Mouse (Mus musculus): Measurements from ENCODE around the gene Nrxn1. TPM values are rescaled to one million over a fixed set of nuclear protein-coding genes. Genes with fewer than 3 reads are reported as not detected.

Gene Nrxn1
- polyA plus RNA-seq, 1 experiment, result 0.05 TPM

GRCm38 (mm10) chr17:90594798-90595533 is 497.9 kb downstream of the Nrxn1 start:
- Histone ChIP-seq H3K79me2 (ENCODE audit: control insufficient read depth, insufficient read depth) (no peaks in the 10 kb centered on the region), H3ac (ENCODE audit: control insufficient read depth, insufficient read length) (no peak overlapping the region), H3K27me3 (ENCODE audit: control insufficient read depth, insufficient read depth, insufficient read length) (no peaks in the 10 kb centered on the region), H3K36me3 (ENCODE audit: control insufficient read depth, insufficient read depth) (no peaks in the 10 kb centered on the region), H3K4me2 (ENCODE audit: low read depth) (no peak overlapping the region), H3K4me3 (no peak overlapping the region)
- TF ChIP-seq CEBPB (IDR thresholded peaks at IDR 0.05; ENCODE audit: insufficient read depth, poor library complexity, severe bottlenecking) (no peak), POLR2A (IDR thresholded peaks at IDR 0.05; ENCODE audit: insufficient read length, low read depth) (no peak), E2F4 (IDR thresholded peaks at IDR 0.05; ENCODE audit: insufficient read depth) (no peak), SRF (IDR thresholded peaks at IDR 0.05; ENCODE audit: control insufficient read depth, insufficient read length, low read depth) (no peak), MYOG (IDR thresholded peaks at IDR 0.05; ENCODE audit: control insufficient read depth in 1 of 3, insufficient read depth in 1 of 3, insufficient read length in 2 of 3, low read depth in 2 of 3) (no peak), REST (IDR thresholded peaks at IDR 0.05; ENCODE audit: insufficient read depth, insufficient read length) (no peak), POLR2AphosphoS2 (IDR thresholded peaks at IDR 0.05; ENCODE audit: insufficient read length, low read depth) (no peak), MYOD1 (IDR thresholded peaks at IDR 0.05; ENCODE audit: control insufficient read depth in 1 of 3, insufficient read length in 2 of 3, low read depth in 2 of 3) (no peak), TCF3 (IDR thresholded peaks at IDR 0.05; ENCODE audit: insufficient read length, low read depth) (no peak), MAX (IDR thresholded peaks at IDR 0.05; ENCODE audit: low read depth) (no peak), TCF12 (IDR thresholded peaks at IDR 0.05; ENCODE audit: insufficient read depth, poor library complexity, severe bottlenecking) (no peak), USF1 (IDR thresholded peaks at IDR 0.05; ENCODE audit: low read depth) (no peak)

- Histone ChIP-seq H3K36me3 (ENCODE audit: control insufficient read depth, insufficient read depth) (no peaks in the 10 kb centered on the region), H3K4me3 (no peak overlapping the region), H3K79me2 (ENCODE audit: control insufficient read depth, insufficient read depth) (no peaks in the 10 kb centered on the region), H3K4me2 (ENCODE audit: low read depth) (no peak overlapping the region), H3ac (ENCODE audit: control insufficient read depth, insufficient read length) (no peak overlapping the region), H3K27me3 (ENCODE audit: control insufficient read depth, insufficient read depth, insufficient read length) (no peaks in the 10 kb centered on the region)
- TF ChIP-seq POLR2AphosphoS2 (IDR thresholded peaks at IDR 0.05; ENCODE audit: insufficient read length, low read depth), result no peak
Observed at GRCm38 (mm10) chr17:90586891-90587290, 506.0 kb downstream of the Nrxn1 start.

- H3K4me3 ChIP-seq, result no peak overlapping the region
- no peaks in the 10 kb centered on the region for H3K27me3 ChIP-seq (ENCODE audit: control insufficient read depth, insufficient read depth, insufficient read length)
- peak overlapping the region; percentile 61 for H3K4me2 ChIP-seq (ENCODE audit: low read depth)
- no peak for TF ChIP-seq E2F4 (IDR thresholded peaks at IDR 0.05; ENCODE audit: insufficient read depth)
- no peak for TF ChIP-seq MYOD1 (IDR thresholded peaks at IDR 0.05; ENCODE audit: control insufficient read depth in 1 of 3, insufficient read length in 2 of 3, low read depth in 2 of 3)
- no peak for TF ChIP-seq TCF3 (IDR thresholded peaks at IDR 0.05; ENCODE audit: insufficient read length, low read depth)
- no peak for TF ChIP-seq TCF12 (IDR thresholded peaks at IDR 0.05; ENCODE audit: insufficient read depth, poor library complexity, severe bottlenecking)
- no peak for TF ChIP-seq USF1 (IDR thresholded peaks at IDR 0.05; ENCODE audit: low read depth)
- no peak for TF ChIP-seq SRF (IDR thresholded peaks at IDR 0.05; ENCODE audit: control insufficient read depth, insufficient read length, low read depth)
- no peak for TF ChIP-seq MAX (IDR thresholded peaks at IDR 0.05; ENCODE audit: low read depth)
- TF ChIP-seq REST (IDR thresholded peaks at IDR 0.05; ENCODE audit: insufficient read depth, insufficient read length), result no peak
- no peak for TF ChIP-seq POLR2AphosphoS2 (IDR thresholded peaks at IDR 0.05; ENCODE audit: insufficient read length, low read depth)
- TF ChIP-seq MYOG (IDR thresholded peaks at IDR 0.05; ENCODE audit: control insufficient read depth in 1 of 3, insufficient read depth in 1 of 3, insufficient read length in 2 of 3, low read depth in 2 of 3), result no peak
- TF ChIP-seq POLR2A (IDR thresholded peaks at IDR 0.05; ENCODE audit: insufficient read length, low read depth), result no peak
- no peak for TF ChIP-seq CEBPB (IDR thresholded peaks at IDR 0.05; ENCODE audit: insufficient read depth, poor library complexity, severe bottlenecking)
- H3K79me2 ChIP-seq (ENCODE audit: control insufficient read depth, insufficient read depth), result no peaks in the 10 kb centered on the region
- no peaks in the 10 kb centered on the region for H3K36me3 ChIP-seq (ENCODE audit: control insufficient read depth, insufficient read depth)
- H3ac ChIP-seq (ENCODE audit: control insufficient read depth, insufficient read length), result no peak overlapping the region
Observed at GRCm38 (mm10) chr17:90584666-90585195, 508.1 kb downstream of the Nrxn1 start.

- H3K4me3 ChIP-seq, result no peak overlapping the region
- H3K36me3 ChIP-seq (ENCODE audit: control insufficient read depth, insufficient read depth), result no peaks in the 10 kb centered on the region
- no peak overlapping the region for H3ac ChIP-seq (ENCODE audit: control insufficient read depth, insufficient read length)
- TF ChIP-seq MYOG (IDR thresholded peaks at IDR 0.05; ENCODE audit: control insufficient read depth in 1 of 3, insufficient read depth in 1 of 3, insufficient read length in 2 of 3, low read depth in 2 of 3) (no peak), CEBPB (IDR thresholded peaks at IDR 0.05; ENCODE audit: insufficient read depth, poor library complexity, severe bottlenecking) (no peak), MYOD1 (IDR thresholded peaks at IDR 0.05; ENCODE audit: control insufficient read depth in 1 of 3, insufficient read length in 2 of 3, low read depth in 2 of 3) (no peak)
- no peaks in the 10 kb centered on the region for H3K27me3 ChIP-seq (ENCODE audit: control insufficient read depth, insufficient read depth, insufficient read length)
- peak overlapping the region; percentile 61 for H3K4me2 ChIP-seq (ENCODE audit: low read depth)
- no peaks in the 10 kb centered on the region for H3K79me2 ChIP-seq (ENCODE audit: control insufficient read depth, insufficient read depth)
Observed at GRCm38 (mm10) chr17:90583826-90584534, 508.9 kb downstream of the Nrxn1 start.

- no peak overlapping the region for H3ac ChIP-seq (ENCODE audit: control insufficient read depth, insufficient read length)
- H3K4me3 ChIP-seq, result no peak overlapping the region
- H3K27me3 ChIP-seq (ENCODE audit: control insufficient read depth, insufficient read depth, insufficient read length), result no peaks in the 10 kb centered on the region
Observed at GRCm38 (mm10) chr17:90583196-90583595, 509.7 kb downstream of the Nrxn1 start.

More at GRCm38 (mm10) chr17:90583196-90583595, 509.7 kb downstream of the Nrxn1 start:
- Histone ChIP-seq H3K79me2 (ENCODE audit: control insufficient read depth, insufficient read depth) (no peaks in the 10 kb centered on the region), H3K4me2 (ENCODE audit: low read depth) (no peak overlapping the region), H3K36me3 (ENCODE audit: control insufficient read depth, insufficient read depth) (no peaks in the 10 kb centered on the region)
- TF ChIP-seq TCF3 (IDR thresholded peaks at IDR 0.05; ENCODE audit: insufficient read length, low read depth) (no peak), SRF (IDR thresholded peaks at IDR 0.05; ENCODE audit: control insufficient read depth, insufficient read length, low read depth) (no peak), REST (IDR thresholded peaks at IDR 0.05; ENCODE audit: insufficient read depth, insufficient read length) (no peak), POLR2A (IDR thresholded peaks at IDR 0.05; ENCODE audit: insufficient read length, low read depth) (no peak), MYOG (IDR thresholded peaks at IDR 0.05; ENCODE audit: control insufficient read depth in 1 of 3, insufficient read depth in 1 of 3, insufficient read length in 2 of 3, low read depth in 2 of 3) (no peak), TCF12 (IDR thresholded peaks at IDR 0.05; ENCODE audit: insufficient read depth, poor library complexity, severe bottlenecking) (no peak), MYOD1 (IDR thresholded peaks at IDR 0.05; ENCODE audit: control insufficient read depth in 1 of 3, insufficient read length in 2 of 3, low read depth in 2 of 3) (no peak), E2F4 (IDR thresholded peaks at IDR 0.05; ENCODE audit: insufficient read depth) (no peak), USF1 (IDR thresholded peaks at IDR 0.05; ENCODE audit: low read depth) (no peak), MAX (IDR thresholded peaks at IDR 0.05; ENCODE audit: low read depth) (no peak), CEBPB (IDR thresholded peaks at IDR 0.05; ENCODE audit: insufficient read depth, poor library complexity, severe bottlenecking) (no peak), POLR2AphosphoS2 (IDR thresholded peaks at IDR 0.05; ENCODE audit: insufficient read length, low read depth) (no peak)
